Mouse (Mus musculus): ENCODE measurements around the gene Plekha6.
A peak's percentile ranks its signal among the peaks of the same experiment; 100 is the strongest.

Plekha6 gene

GRCm38 (mm10) chr1:133214672-133215359 lies 50.8 kb downstream of the Plekha6 start:
- DNase-seq (ENCODE audit: low read depth, low spot score), result no peak

- no peak for DNase-seq (ENCODE audit: low read depth, low spot score)
Measured at GRCm38 (mm10) chr1:133215360-133215700, 51.3 kb downstream of the Plekha6 start.

- no peak for DNase-seq (ENCODE audit: low read depth, low spot score)
Measured at GRCm38 (mm10) chr1:133215753-133216152, 51.7 kb downstream of the Plekha6 start.

GRCm38 (mm10) chr1:133217031-133217430 lies 53.0 kb downstream of the Plekha6 start:
- no peak for DNase-seq (ENCODE audit: low read depth, low spot score)

- no peak for DNase-seq (ENCODE audit: low read depth, low spot score)
Measured at GRCm38 (mm10) chr1:133219106-133219505, 55.1 kb downstream of the Plekha6 start.

GRCm38 (mm10) chr1:133221459-133221858 lies 57.4 kb downstream of the Plekha6 start:
- DNase-seq (ENCODE audit: low read depth, low spot score), result no peak

- no peak for DNase-seq (ENCODE audit: low read depth, low spot score)
Measured at GRCm38 (mm10) chr1:133222445-133222995, 58.5 kb downstream of the Plekha6 start.

GRCm38 (mm10) chr1:133224674-133225073 lies 60.7 kb downstream of the Plekha6 start:
- no peak for DNase-seq (ENCODE audit: low read depth, low spot score)

GRCm38 (mm10) chr1:133225137-133225536 lies 61.1 kb downstream of the Plekha6 start:
- no peak for DNase-seq (ENCODE audit: low read depth, low spot score)

- no peak for DNase-seq (ENCODE audit: low read depth, low spot score)
Measured at GRCm38 (mm10) chr1:133225561-133225960, 61.6 kb downstream of the Plekha6 start.

GRCm38 (mm10) chr1:133225963-133226660 lies 62.1 kb downstream of the Plekha6 start:
- no peak for DNase-seq (ENCODE audit: low read depth, low spot score)

GRCm38 (mm10) chr1:133226928-133227327 lies 62.9 kb downstream of the Plekha6 start:
- DNase-seq (ENCODE audit: low read depth, low spot score), result no peak

GRCm38 (mm10) chr1:133227378-133227777 lies 63.4 kb downstream of the Plekha6 start:
- DNase-seq (ENCODE audit: low read depth, low spot score), result no peak

GRCm38 (mm10) chr1:133228809-133229487 lies 64.9 kb downstream of the Plekha6 start:
- no peak for DNase-seq (ENCODE audit: low read depth, low spot score)

- DNase-seq (ENCODE audit: low read depth, low spot score), result no peak
Measured at GRCm38 (mm10) chr1:133231523-133232193, 67.6 kb downstream of the Plekha6 start.

GRCm38 (mm10) chr1:133235909-133236308 lies 71.9 kb downstream of the Plekha6 start:
- DNase-seq (ENCODE audit: low read depth, low spot score), result no peak

- peak; percentile 65 for DNase-seq (ENCODE audit: low read depth, low spot score)
Measured at GRCm38 (mm10) chr1:133236693-133237440, 72.9 kb downstream of the Plekha6 start.

GRCm38 (mm10) chr1:133237670-133238069 lies 73.7 kb downstream of the Plekha6 start:
- DNase-seq (ENCODE audit: low read depth, low spot score), result no peak

GRCm38 (mm10) chr1:133239121-133239812 lies 75.3 kb downstream of the Plekha6 start:
- DNase-seq (ENCODE audit: low read depth, low spot score), result no peak

GRCm38 (mm10) chr1:133239813-133240160 lies 75.8 kb downstream of the Plekha6 start:
- peak; percentile 34 for DNase-seq (ENCODE audit: low read depth, low spot score)

- DNase-seq (ENCODE audit: low read depth, low spot score), result no peak
Measured at GRCm38 (mm10) chr1:133240881-133241280, 76.9 kb downstream of the Plekha6 start.

Data from R1 (cell line).